Mouse (Mus musculus): Measurements from ENCODE around the gene Sema3b. TPM values are rescaled to one million over a fixed set of nuclear protein-coding genes. Genes with fewer than 3 reads are reported as not detected.
A peak's percentile ranks its signal among the peaks of the same experiment; 100 is the strongest.

The Sema3b gene
- polyA plus RNA-seq, 1 experiment from 2014 or later, result 3.6 TPM

DNA sequence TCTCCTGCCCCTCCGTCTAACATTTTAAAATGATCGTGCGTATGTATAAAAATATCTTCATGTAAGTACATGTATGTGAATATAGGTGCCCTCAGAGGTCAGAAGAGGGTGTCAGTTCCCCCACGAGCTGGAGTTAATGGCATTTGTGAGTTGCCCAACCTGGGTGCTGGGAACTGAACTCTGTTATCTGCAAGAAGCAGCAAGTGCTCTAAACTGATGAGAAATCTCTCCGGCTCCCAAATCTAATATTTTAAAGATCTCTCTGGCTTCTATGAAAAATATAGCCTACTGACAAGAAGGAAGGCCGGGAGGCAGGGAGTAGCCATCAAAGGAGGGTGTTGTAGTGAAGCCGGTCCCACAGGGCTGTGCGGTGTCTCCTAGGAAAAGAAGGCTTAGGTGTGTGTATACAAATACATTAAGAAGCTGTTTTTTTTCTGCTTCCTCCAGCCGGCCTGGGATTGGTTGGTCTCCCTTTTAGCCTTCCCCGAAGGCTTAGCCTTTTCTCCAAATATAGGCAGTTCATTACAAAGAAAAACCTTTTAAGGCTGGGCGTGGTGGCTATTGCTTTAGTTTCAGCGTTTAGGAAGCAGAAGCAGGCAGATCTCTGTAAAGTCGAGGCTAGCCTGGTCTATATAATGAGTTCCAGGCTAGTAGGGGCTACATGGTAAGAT is 34.6 kb upstream of the Sema3b start:
- Histone ChIP-seq H3K4me1 (peaks cover 39% of the 10 kb centered on the region), H3K36me3 (no peaks in the 10 kb centered on the region), H3K27me3 (ENCODE audit: low read depth, poor library complexity, severe bottlenecking) (no peaks in the 10 kb centered on the region), H3K9me3 (replicated peaks) (no peaks in the 10 kb centered on the region), H3K4me3 (peak overlapping the region; percentile 48; the same call in 1 of the 2 replicates), H3K27ac (peak overlapping the region; percentile 81)
- 94% methylated on average over 13 of the region's 13 CpGs for WGBS
- no peak for DNase-seq (ENCODE audit: low spot score)

DNA sequence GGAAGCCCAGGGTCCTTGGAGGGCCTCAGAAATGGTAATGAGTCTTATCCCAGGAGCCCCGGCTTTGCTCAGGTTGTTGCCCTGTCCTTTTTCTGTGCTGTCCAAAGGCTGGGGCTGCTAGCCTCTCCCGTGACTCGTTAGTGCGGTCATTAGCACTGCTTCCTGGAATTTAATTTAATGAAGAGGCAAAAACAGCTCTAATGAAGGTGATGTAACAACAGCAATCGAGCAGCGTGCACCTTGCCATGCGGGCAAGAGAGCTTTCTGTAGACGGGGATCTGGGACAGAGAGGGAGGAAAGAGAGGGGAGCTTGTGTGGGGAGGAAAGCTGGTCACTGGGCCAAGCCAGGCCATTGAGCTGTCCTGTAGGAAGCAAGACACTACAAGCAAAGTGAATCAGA is 32.6 kb upstream of the Sema3b start:
- Histone ChIP-seq H3K4me3 (no peak overlapping the region), H3K4me1 (peaks cover 51% of the 10 kb centered on the region)

DNA sequence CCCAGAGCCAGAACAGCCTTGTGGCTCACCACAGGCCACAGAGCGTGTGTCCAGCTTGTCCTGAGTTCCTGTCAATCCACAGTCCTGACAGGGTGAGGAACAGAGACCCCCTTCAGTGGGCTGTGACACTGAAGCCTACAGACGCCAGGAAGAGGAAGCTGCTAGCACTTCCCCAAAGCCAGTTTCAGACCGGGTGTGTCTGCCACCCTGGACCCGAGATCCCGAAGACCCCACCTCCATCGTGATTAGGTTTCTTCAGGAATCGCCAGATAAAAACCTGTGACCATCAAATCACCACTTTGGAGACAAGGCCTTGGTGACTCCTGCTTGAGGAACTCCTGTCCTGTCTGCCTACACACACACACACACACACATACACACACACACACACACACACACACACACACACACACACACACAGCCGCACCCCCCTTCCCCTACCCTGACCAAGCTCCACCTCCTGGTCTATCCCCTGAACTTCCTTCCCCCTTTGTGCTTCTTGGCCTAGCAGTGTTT is 31.3 kb upstream of the Sema3b start:
- H3K9me3 ChIP-seq (replicated peaks), result no peaks in the 10 kb centered on the region
- WGBS, result 60% methylated on average over 8 of the region's 8 CpGs
- H3K27ac ChIP-seq, result peak overlapping the region; percentile 50
- no peak for DNase-seq (ENCODE audit: low spot score)
- peaks cover 60% of the 10 kb centered on the region for H3K4me1 ChIP-seq
- no peaks in the 10 kb centered on the region for H3K36me3 ChIP-seq
- peak overlapping the region; percentile 19; the same call in 1 of the 2 replicates for H3K4me3 ChIP-seq
- H3K27me3 ChIP-seq (ENCODE audit: low read depth, poor library complexity, severe bottlenecking), result no peaks in the 10 kb centered on the region

More for the DNA sequence above, 32.6 kb upstream of the Sema3b start:
- no peak for DNase-seq (ENCODE audit: low spot score)
- no peaks in the 10 kb centered on the region for H3K27me3 ChIP-seq (ENCODE audit: low read depth, poor library complexity, severe bottlenecking)
- WGBS, result 40% methylated on average over 8 of the region's 8 CpGs
- no peaks in the 10 kb centered on the region for H3K36me3 ChIP-seq
- H3K27ac ChIP-seq, result peak overlapping the region; percentile 50
- H3K9me3 ChIP-seq (replicated peaks), result no peaks in the 10 kb centered on the region

GRCm38 (mm10) chr9:107637070-107637469 is 28.0 kb upstream of the Sema3b start:
- Histone ChIP-seq H3K4me3 (peak overlapping the region; percentile 24; the same call in 1 of the 2 replicates), H3K27me3 (ENCODE audit: low read depth, poor library complexity, severe bottlenecking) (no peaks in the 10 kb centered on the region), H3K4me1 (peaks cover 75% of the 10 kb centered on the region), H3K36me3 (peaks cover 8% of the 10 kb centered on the region), H3K9me3 (replicated peaks) (no peaks in the 10 kb centered on the region), H3K27ac (peak overlapping the region; percentile 69)
- WGBS, result 32% methylated on average over 7 of the region's 7 CpGs
- peak; percentile 58 for DNase-seq (ENCODE audit: low spot score)

DNA sequence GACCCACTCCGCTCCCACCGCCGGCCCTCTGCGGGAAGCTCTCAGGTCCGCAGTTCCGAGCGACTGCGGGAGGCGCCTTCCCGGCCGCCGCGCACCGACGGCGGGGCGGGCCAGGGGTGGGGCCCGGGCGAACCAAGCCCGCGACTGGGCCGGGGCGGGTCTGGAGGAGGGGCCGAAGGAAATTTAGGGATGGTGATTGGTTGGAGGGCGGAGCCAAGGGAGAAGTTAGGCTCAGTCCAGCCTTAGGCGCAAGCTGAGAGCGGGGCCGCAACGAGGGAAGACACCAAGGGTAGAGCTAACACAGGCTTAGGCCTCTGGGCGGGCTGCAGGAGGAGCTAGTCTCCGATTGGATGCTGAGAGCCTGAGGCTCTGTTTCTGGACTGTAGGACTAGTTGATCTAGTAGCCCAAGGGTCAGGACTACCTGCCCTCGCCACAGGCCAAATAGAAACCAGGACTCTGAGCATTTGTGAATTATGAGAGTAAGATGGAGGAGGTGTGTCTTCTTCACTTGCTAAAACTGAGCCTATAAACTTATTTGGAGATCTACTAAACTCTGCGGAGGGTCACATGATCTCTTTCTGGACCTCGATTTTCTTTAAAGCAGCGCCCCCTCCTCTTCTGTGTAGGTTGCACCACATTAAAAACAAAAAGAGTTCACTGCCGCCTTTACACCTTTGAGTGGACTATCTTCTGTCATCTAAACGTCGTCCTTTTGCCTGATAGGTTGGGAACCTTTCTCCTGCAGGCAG is 26.4 kb upstream of the Sema3b start, which contains the start of gene Gnai2:
TSS of gene Gnai2 (minus strand) at position 89 of the 750 bp plus-strand sequence.
- DNase-seq (ENCODE audit: low spot score), result peak; percentile 92
- peak within 1 kb of the TSS; percentile 95 for H3K4me3 ChIP-seq
- H3K27ac ChIP-seq, result peak within 1 kb of the TSS; percentile 95
- H3K4me1 ChIP-seq, result peaks cover 76% of the 10 kb centered on the region
- H3K27me3 ChIP-seq (ENCODE audit: low read depth, poor library complexity, severe bottlenecking), result no peaks in the 10 kb centered on the region
- WGBS, result 2% methylated on average over 38 of the region's 38 CpGs
- peaks cover 23% of the 10 kb centered on the region for H3K36me3 ChIP-seq
- H3K9me3 ChIP-seq (replicated peaks), result no peaks in the 10 kb centered on the region

DNA sequence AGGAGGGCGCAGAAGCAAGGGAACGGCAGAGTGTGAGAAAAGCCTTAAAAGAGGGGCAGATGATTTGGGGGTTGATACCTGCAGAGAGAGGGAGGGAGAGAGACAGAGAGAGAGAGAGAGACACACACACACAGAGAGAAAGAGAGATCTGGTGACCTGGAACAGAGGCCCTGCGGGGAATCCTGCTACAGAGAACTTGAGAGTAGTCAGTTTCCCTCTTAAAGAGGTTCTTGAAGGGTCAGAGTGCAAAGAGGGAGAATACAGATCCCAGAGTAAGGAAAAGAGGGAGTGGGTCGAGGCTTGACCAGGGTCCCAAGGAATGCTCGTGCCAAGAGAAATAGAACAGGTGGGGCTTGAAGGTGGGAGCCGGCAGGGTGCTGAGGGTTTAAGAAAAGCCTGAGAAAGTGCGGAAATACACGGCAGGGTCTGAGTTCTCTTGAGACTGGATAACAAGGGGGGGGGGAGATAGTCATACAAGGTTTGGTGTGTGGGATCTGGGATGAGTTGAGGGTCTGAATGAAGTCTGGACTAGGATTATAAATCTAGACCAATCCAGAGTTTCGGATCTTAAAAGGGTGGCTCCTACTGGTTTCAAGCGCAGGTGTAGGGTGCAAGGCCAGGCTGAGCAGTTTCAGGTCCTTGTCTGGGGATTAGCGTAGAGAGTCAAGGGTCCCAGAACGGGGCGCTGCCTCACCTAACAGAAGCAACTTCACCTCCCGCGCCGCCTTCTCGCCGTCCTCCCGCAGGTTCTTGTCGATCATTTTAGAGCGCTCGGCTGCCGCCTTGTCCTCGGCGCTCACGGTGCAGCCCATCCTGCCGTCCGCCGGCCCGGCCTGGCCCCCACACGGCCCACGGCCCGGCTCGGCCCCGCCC is 25.6 kb upstream of the Sema3b start:
- peak overlapping the region; percentile 95 for H3K27ac ChIP-seq
- H3K9me3 ChIP-seq (replicated peaks), result no peaks in the 10 kb centered on the region
- no peak for DNase-seq (ENCODE audit: low spot score)
- no peaks in the 10 kb centered on the region for H3K27me3 ChIP-seq (ENCODE audit: low read depth, poor library complexity, severe bottlenecking)
- under 1% methylated on average over 35 of the region's 35 CpGs for WGBS
- peak overlapping the region; percentile 95 for H3K4me3 ChIP-seq
- H3K4me1 ChIP-seq, result peaks cover 78% of the 10 kb centered on the region
- H3K36me3 ChIP-seq, result peaks cover 30% of the 10 kb centered on the region

GRCm38 (mm10) chr9:107633661-107634405 is 24.8 kb upstream of the Sema3b start:
- peak; percentile 63 for DNase-seq (ENCODE audit: low spot score)
- peak overlapping the region; percentile 95 for H3K27ac ChIP-seq
- H3K27me3 ChIP-seq (ENCODE audit: low read depth, poor library complexity, severe bottlenecking), result no peaks in the 10 kb centered on the region
- peak overlapping the region; percentile 95 for H3K4me3 ChIP-seq
- WGBS, result 3% methylated on average over 15 of the region's 15 CpGs
- H3K9me3 ChIP-seq (replicated peaks), result no peaks in the 10 kb centered on the region
- peaks cover 36% of the 10 kb centered on the region for H3K36me3 ChIP-seq
- H3K4me1 ChIP-seq, result peaks cover 86% of the 10 kb centered on the region

- Histone ChIP-seq H3K4me3 (peak overlapping the region; percentile 95), H3K4me1 (peaks cover 93% of the 10 kb centered on the region), H3K9me3 (replicated peaks) (no peaks in the 10 kb centered on the region), H3K36me3 (peaks cover 42% of the 10 kb centered on the region), H3K27me3 (ENCODE audit: low read depth, poor library complexity, severe bottlenecking) (no peaks in the 10 kb centered on the region), H3K27ac (peak overlapping the region; percentile 95)
- WGBS, result 2% methylated on average over 33 of the region's 33 CpGs
- peak; percentile 80 for DNase-seq (ENCODE audit: low spot score)
Observed at GRCm38 (mm10) chr9:107633091-107633660, 24.1 kb upstream of the Sema3b start.

- Histone ChIP-seq H3K9me3 (replicated peaks) (no peaks in the 10 kb centered on the region), H3K27me3 (ENCODE audit: low read depth, poor library complexity, severe bottlenecking) (no peaks in the 10 kb centered on the region), H3K27ac (peak overlapping the region; percentile 95), H3K4me3 (peak overlapping the region; percentile 95), H3K36me3 (peaks cover 48% of the 10 kb centered on the region), H3K4me1 (peaks cover 96% of the 10 kb centered on the region)
- 76% methylated on average over 6 of the region's 6 CpGs for WGBS
- no peak for DNase-seq (ENCODE audit: low spot score)
Observed at GRCm38 (mm10) chr9:107632478-107632877, 23.4 kb upstream of the Sema3b start.

GRCm38 (mm10) chr9:107631861-107632260 is 22.8 kb upstream of the Sema3b start:
- WGBS, result 91% methylated on average over 8 of the region's 8 CpGs
- peak overlapping the region; percentile 95 for H3K4me3 ChIP-seq
- H3K36me3 ChIP-seq, result peaks cover 48% of the 10 kb centered on the region
- no peaks in the 10 kb centered on the region for H3K27me3 ChIP-seq (ENCODE audit: low read depth, poor library complexity, severe bottlenecking)
- H3K9me3 ChIP-seq (replicated peaks), result no peaks in the 10 kb centered on the region
- H3K27ac ChIP-seq, result peak overlapping the region; percentile 95
- no peak for DNase-seq (ENCODE audit: low spot score)
- H3K4me1 ChIP-seq, result peaks cover 96% of the 10 kb centered on the region

- no peaks in the 10 kb centered on the region for H3K9me3 ChIP-seq (replicated peaks)
- no peaks in the 10 kb centered on the region for H3K27me3 ChIP-seq (ENCODE audit: low read depth, poor library complexity, severe bottlenecking)
- H3K4me1 ChIP-seq, result peaks cover 98% of the 10 kb centered on the region
- no peak for DNase-seq (ENCODE audit: low spot score)
- H3K27ac ChIP-seq, result peak overlapping the region; percentile 95
- peak overlapping the region; percentile 95 for H3K4me3 ChIP-seq
- WGBS, result 74% methylated on average over 9 of the region's 9 CpGs
- peaks cover 49% of the 10 kb centered on the region for H3K36me3 ChIP-seq
Observed at GRCm38 (mm10) chr9:107631311-107631826, 22.3 kb upstream of the Sema3b start.
